Mouse (Mus musculus) embryonic facial prominence, embryonic 11.5 days (tissue): ENCODE data around the gene Farp1. TPM values are rescaled to one million over a fixed set of nuclear protein-coding genes. Genes with fewer than 3 reads are reported as not detected.

Source experiments
- ATAC-seq: fragments of 200-750 bp; cut with Nextera tagmentation; replicated peaks from 2 replicates; pipeline ENCODE4 v1.8.0; 2017; ENCODE audit warnings: low read depth; ENCODE audit not compliant: insufficient number of reproducible peaks, low FRiP score, low TSS enrichment
- DNase-seq: peaks from one replicate; pipeline ENCODE4 v3.0.0-alpha.2; 2015; ENCODE audit warnings: low spot score
- H3K27ac ChIP-seq: fragments of 300-500 bp; sonication (generic); replicated peaks from 2 replicates; pipeline ENCODE4 v1.5.1; 2014; ENCODE audit warnings: mild to moderate bottlenecking, low read depth, low read length, control low read depth
- H3K27me3 ChIP-seq: fragments of 300-500 bp; sonication (generic); 2 replicates; pipeline ENCODE4 v1.6.1; 2014; ENCODE audit warnings: mild to moderate bottlenecking, low read length, moderate library complexity, mixed read lengths; ENCODE audit not compliant: control insufficient read depth, insufficient read depth
- H3K36me3 ChIP-seq: fragments of 300-500 bp; sonication (generic); replicated peaks from 2 replicates; pipeline ENCODE4 v1.6.1; 2014; ENCODE audit warnings: low read depth, mild to moderate bottlenecking, low read length, moderate library complexity, mixed read lengths; ENCODE audit not compliant: control insufficient read depth, insufficient read depth
- H3K4me1 ChIP-seq: fragments of 300-500 bp; sonication (generic); 2 replicates; pipeline ENCODE4 v1.6.1; 2014; ENCODE audit warnings: low read length, mixed read lengths; ENCODE audit not compliant: control insufficient read depth, insufficient read depth
- H3K4me2 ChIP-seq: fragments of 300-500 bp; sonication (generic); 2 replicates; pipeline ENCODE4 v1.6.1; 2014; ENCODE audit warnings: low read depth, mild to moderate bottlenecking, control low read depth, low read length, moderate library complexity
- H3K4me3 ChIP-seq: fragments of 300-500 bp; sonication (generic); 2 replicates; pipeline ENCODE4 v1.5.1; 2014; ENCODE audit warnings: low read depth, low read length, control low read depth
- H3K9ac ChIP-seq: fragments of 300-500 bp; sonication (generic); replicated peaks from 2 replicates; pipeline ENCODE4 v1.6.1; 2014; ENCODE audit warnings: mild to moderate bottlenecking, control low read depth, low read length
- H3K9me3 ChIP-seq: fragments of 300-500 bp; sonication (generic); replicated peaks from 2 replicates; pipeline ENCODE4 v1.6.1; 2016; ENCODE audit warnings: mild to moderate bottlenecking, low read length, inconsistent platforms, mixed read lengths; ENCODE audit not compliant: control insufficient read depth
- WGBS: fragments of 180-500 bp; shearing (Covaris S2); extraction: QIAGEN DNeasy Blood & Tissue Kit; methylation state at CpG from one replicate; pipeline ENCODE4 v1.1.7; 2014; 5-methylcytosine and 5-hydroxymethylcytosine counted together
- polyA plus RNA-seq: library from polyadenylated mRNA; unstranded; fragments of >200 nt; fragmentation: Nextera tagmentation; extraction: Ambion mirVana; gene quantifications from 2 replicates; pipeline ENCODE4 v1.2.1, GENCODE M21; 2014

Gene Farp1
- polyA plus RNA-seq, 1 experiment from 2014 or later = 42.8 TPM

DNA sequence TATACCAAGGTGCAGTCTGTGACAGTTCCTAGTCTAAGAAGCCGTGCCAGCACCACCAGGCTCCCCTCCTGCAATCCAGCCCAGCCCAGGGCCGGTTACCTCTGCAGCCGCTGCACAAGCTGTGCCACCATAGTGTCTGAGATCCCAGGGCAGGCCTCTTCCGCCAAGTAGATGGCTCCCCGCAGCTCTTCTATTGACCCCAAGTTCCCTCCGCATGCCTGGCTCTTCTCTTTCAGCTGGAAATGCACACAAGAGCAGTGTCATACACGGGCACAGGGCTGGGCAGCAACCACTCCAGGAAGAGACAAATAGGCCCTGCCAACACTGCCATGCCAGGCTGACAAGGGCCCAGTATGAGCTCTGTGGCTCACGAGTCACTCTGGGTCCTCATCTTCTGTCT is 256.9 kb downstream of the Farp1 start:
- 84% methylated on average over 8 of the region's 8 CpGs for WGBS
- H3K4me2 ChIP-seq = no peak overlapping the region
- DNase-seq (no peak), ATAC-seq (no peak)
- H3K36me3 ChIP-seq = peaks cover 4% of the 10 kb centered on the region
- H3K27me3 ChIP-seq = no peaks in the 10 kb centered on the region
- no peaks in the 10 kb centered on the region for H3K4me1 ChIP-seq
- no peak overlapping the region for H3K27ac ChIP-seq
- H3K9ac ChIP-seq = no peak overlapping the region
- H3K9me3 ChIP-seq = no peaks in the 10 kb centered on the region
- H3K4me3 ChIP-seq = no peak overlapping the region

DNA sequence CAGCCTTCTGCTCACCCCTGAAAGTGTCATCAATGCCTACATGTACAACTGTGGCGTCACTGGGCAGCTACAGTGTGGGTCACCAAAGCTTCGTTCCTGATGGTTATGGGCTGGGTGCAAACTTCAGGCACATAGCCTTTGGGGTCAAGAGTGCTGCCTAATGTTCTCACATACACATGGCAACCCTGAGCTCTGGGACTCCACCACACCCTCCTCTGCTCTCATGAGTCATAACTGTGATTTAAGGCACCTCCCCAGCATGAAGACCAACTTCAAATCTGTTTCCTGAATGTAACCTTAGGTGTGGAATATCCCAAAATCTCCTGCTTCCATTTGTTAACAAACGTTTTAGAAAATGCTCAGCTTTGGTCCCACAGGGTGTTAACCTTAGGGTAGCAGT is 257.4 kb downstream of the Farp1 start:
- Histone ChIP-seq H3K9ac (no peak overlapping the region), H3K36me3 (peaks cover 7% of the 10 kb centered on the region), H3K4me3 (no peak overlapping the region), H3K4me1 (no peaks in the 10 kb centered on the region), H3K27ac (no peak overlapping the region), H3K4me2 (no peak overlapping the region), H3K9me3 (no peaks in the 10 kb centered on the region), H3K27me3 (no peaks in the 10 kb centered on the region)
- ATAC-seq = no peak
- DNase-seq = no peak
- WGBS = 86% methylated on average over 3 of the region's 3 CpGs

DNA sequence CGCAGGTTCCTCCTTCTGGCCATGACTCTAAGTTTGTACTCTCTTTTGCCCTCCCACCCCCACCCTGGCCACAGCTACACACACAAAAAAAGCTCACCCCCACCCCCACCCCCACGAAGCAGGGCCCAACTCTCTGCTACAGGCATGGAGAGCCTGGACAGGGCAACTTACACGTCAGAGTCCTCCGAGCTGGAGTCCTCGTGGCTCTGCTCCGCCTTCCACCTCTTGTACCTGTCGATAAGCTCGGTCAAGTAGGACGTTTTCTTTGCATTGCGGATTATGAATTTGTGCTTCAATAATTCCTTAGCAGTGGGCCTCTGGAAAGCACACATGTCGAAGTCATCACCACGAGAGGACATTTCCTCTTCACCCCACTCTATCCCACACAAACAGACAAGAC is 259.5 kb downstream of the Farp1 start:
- Histone ChIP-seq H3K27me3 (no peaks in the 10 kb centered on the region), H3K9me3 (no peaks in the 10 kb centered on the region), H3K36me3 (peaks cover 7% of the 10 kb centered on the region; the same call in 1 of the 2 replicates), H3K4me3 (no peak overlapping the region), H3K27ac (no peak overlapping the region), H3K4me1 (no peaks in the 10 kb centered on the region), H3K9ac (no peak overlapping the region), H3K4me2 (no peak overlapping the region)
- WGBS = 93% methylated on average over 12 of the region's 12 CpGs
- no peak for ATAC-seq
- DNase-seq = no peak

DNA sequence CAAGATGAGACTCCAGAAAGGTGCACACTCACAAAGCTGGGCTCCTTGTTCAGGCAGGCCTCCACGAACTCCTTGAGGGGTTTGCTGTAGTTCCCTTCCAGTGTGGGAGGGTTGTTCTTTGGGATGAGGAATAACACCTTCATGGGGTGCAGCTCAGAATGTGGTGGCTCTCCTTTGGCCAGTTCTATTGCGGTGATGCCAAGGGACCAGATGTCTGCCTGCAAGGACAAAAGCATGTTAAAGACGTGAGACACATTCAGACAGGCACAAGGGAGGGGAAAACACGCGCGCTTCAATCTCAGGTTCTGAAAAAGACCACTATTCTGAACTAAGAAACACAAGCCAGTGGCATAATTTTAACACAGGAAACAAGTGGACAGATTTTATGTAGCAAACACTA is 262.1 kb downstream of the Farp1 start:
- WGBS = 96% methylated on average over 6 of the region's 6 CpGs

DNA sequence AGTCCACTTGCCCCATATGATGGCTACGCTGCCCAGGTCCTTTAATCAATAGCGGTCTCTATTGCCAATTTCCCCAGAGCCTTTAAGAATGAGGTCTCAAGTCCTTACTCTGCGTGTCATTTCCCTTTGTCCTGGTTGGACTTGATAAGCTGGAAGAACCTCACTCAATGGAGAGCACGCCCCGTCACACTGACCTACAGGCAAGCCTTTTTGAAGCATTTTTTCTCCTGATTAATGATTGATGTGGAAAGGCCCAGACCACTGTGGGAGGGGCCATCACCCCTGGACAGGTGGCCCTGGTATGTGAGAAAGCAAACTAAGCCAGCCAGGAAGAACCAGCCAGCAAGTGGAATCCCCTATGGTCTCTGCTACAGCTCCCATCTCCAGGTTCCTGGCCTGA is 263.5 kb downstream of the Farp1 start:
- Histone ChIP-seq H3K4me2 (no peak overlapping the region), H3K4me3 (no peak overlapping the region), H3K9ac (no peak overlapping the region), H3K27ac (no peak overlapping the region), H3K36me3 (peaks cover 3% of the 10 kb centered on the region; the same call in 1 of the 2 replicates), H3K4me1 (no peaks in the 10 kb centered on the region), H3K27me3 (no peaks in the 10 kb centered on the region), H3K9me3 (no peaks in the 10 kb centered on the region)
- no peak for ATAC-seq
- no peak for DNase-seq
- whole genome bisulfite sequencing = 90% methylated on average over 5 of the region's 5 CpGs

More for the DNA sequence above, 262.1 kb downstream of the Farp1 start:
- H3K4me3 ChIP-seq = no peak overlapping the region
- peaks cover 3% of the 10 kb centered on the region; the same call in 1 of the 2 replicates for H3K36me3 ChIP-seq
- H3K4me1 ChIP-seq = no peaks in the 10 kb centered on the region
- no peak for ATAC-seq
- H3K27ac ChIP-seq = no peak overlapping the region
- DNase-seq = no peak
- H3K27me3 ChIP-seq = no peaks in the 10 kb centered on the region
- no peak overlapping the region for H3K4me2 ChIP-seq
- no peaks in the 10 kb centered on the region for H3K9me3 ChIP-seq
- no peak overlapping the region for H3K9ac ChIP-seq

DNA sequence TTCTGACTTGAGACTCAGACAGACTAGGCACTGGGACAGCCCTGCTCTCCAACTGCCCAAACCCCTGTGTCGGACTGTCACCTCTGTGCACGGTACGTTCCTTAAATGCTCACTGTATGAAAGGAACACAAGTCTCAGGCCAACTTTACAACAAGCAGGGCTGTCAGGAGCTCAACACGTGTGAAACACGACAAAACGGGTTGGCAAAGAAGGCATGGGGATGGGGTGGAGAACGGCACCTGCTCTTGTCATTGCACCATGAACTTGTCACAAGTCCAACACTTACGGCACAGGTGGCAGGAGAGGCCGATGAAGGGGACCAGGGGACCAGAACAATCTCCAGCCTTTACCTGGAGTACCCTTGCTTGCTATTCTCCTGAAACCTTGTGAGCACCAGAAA is 264.1 kb downstream of the Farp1 start:
- Histone ChIP-seq H3K4me2 (no peak overlapping the region), H3K4me3 (no peak overlapping the region), H3K9ac (no peak overlapping the region), H3K27me3 (no peaks in the 10 kb centered on the region), H3K36me3 (peaks cover 3% of the 10 kb centered on the region; the same call in 1 of the 2 replicates), H3K4me1 (no peaks in the 10 kb centered on the region), H3K9me3 (no peaks in the 10 kb centered on the region), H3K27ac (no peak overlapping the region)
- DNase-seq = no peak
- no peak for ATAC-seq
- WGBS = 92% methylated on average over 9 of the region's 9 CpGs

DNA sequence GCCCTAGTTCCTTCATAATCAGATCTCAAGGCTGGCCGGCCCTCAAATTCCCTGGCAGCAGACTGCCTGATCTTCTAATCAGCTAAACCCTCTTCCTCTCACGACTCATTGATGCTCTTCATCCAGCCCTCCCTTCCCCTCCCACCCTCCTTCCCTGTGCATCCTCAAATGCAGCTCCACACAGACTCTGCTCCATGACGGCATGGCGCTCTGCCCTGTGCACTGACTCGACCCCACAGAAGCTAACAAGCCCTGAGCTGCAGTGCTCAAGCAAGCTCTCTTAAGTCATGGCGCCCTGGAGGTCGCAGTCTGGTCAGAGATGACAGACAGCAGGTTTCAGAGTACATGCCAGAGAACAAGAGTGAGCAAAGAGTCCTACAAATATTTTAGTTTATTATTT is 269.5 kb downstream of the Farp1 start:
- Histone ChIP-seq H3K4me1 (no peaks in the 10 kb centered on the region), H3K4me2 (no peak overlapping the region), H3K36me3 (no peaks in the 10 kb centered on the region), H3K27me3 (no peaks in the 10 kb centered on the region), H3K9ac (no peak overlapping the region), H3K27ac (no peak overlapping the region), H3K9me3 (no peaks in the 10 kb centered on the region), H3K4me3 (no peak overlapping the region)
- ATAC-seq = no peak
- WGBS = 59% methylated on average over 7 of the region's 7 CpGs
- no peak for DNase-seq

DNA sequence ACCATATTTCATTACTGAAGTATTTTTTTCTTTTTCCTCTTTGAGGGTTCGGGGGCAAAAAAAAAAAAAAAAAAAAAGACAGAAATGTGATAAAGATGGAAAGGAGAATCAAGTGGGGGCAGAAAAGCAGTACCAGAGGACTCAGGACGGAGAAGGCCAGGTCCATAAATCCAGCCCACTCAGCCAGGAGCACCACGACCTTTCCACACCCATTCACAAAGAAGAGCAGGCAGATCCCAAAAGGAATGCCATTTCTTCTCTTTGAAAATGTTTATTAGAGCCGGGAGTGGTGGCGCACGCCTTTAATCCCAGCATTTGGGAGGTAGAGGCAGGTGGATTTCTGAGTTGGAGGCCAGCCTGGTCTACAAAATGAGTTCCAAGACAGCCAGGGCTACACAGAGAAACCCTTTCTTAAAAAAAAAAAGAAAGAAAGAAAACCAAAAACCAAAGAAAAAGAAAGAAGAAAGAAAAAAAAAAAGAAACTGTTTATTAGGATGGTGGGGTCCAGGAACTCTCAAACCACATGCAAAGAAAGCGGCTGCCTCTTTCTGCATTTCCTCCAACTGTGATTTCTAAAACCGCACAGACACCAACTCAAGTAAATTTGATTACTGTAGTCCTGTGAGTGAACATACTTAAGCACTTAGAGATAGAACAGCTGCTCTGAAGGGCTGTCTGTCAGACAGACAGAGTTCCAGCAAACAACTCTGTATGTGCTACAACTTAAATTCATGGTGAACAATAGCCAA is 270.5 kb downstream of the Farp1 start:
- Histone ChIP-seq H3K9ac (no peak overlapping the region), H3K9me3 (no peaks in the 10 kb centered on the region), H3K4me2 (no peak overlapping the region), H3K4me3 (no peak overlapping the region), H3K27ac (no peak overlapping the region), H3K36me3 (no peaks in the 10 kb centered on the region), H3K27me3 (no peaks in the 10 kb centered on the region), H3K4me1 (no peaks in the 10 kb centered on the region)
- DNase-seq (no peak), ATAC-seq (no peak)
- WGBS = 76% methylated on average over 8 of the region's 8 CpGs
